Mouse (Mus musculus): ENCODE data around the gene L3hypdh. TPM values are rescaled to one million over a fixed set of nuclear protein-coding genes. Genes with fewer than 3 reads are reported as not detected.
"Not testable (repeated sequence)": the region's sequence is repeated elsewhere in the genome, so short reads cannot be mapped to it uniquely, and the experiment has no call there.

The L3hypdh gene
- polyA plus RNA-seq, 1 experiment from 2014 or later = 9.9 TPM

GRCm38 (mm10) chr12:72050821-72051220, 34.4 kb downstream of the L3hypdh start:
- Histone ChIP-seq H3K9me3 (peaks cover 4% of the 10 kb centered on the region; the same call in 1 of the 2 replicates), H3K27ac (no peak overlapping the region), H3K4me3 (no peak overlapping the region), H3K27me3 (replicated peaks) (no peaks in the 10 kb centered on the region), H3K9ac (no peak overlapping the region), H3K36me3 (no peaks in the 10 kb centered on the region), H3K4me1 (no peaks in the 10 kb centered on the region), H3K4me2 (replicated peaks) (no peak overlapping the region)
- no peak for ATAC-seq (ENCODE audit: low FRiP score, low read depth)
- WGBS = 86% methylated on average over 4 of the region's 4 CpGs

DNA sequence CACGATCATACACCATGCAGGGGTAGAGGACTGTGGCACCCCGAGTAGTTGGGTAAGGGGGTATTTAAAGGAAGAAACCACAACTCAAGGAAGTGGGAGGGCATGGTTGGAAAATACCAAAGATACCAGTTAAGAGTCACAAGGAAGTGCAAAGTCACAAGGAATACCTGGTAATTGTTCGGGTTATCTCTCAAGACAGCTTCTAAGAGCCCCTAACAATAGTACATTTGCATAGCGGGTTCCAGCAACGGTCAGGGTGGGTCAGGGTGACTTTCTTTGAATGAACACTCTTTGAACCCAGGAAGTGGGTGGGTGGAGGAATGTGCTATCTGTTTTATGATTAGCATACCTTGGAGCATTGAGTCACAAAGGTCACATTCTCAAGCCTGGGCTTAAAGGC, 35.1 kb downstream of the L3hypdh start:
- 89% methylated on average over 5 of the region's 5 CpGs for WGBS
- not testable (repeated sequence) for H3K4me3 ChIP-seq; H3K36me3 ChIP-seq; H3K4me2 ChIP-seq (replicated peaks); H3K4me1 ChIP-seq; H3K27ac ChIP-seq; ATAC-seq (ENCODE audit: low FRiP score, low read depth); H3K27me3 ChIP-seq (replicated peaks); H3K9me3 ChIP-seq; H3K9ac ChIP-seq

DNA sequence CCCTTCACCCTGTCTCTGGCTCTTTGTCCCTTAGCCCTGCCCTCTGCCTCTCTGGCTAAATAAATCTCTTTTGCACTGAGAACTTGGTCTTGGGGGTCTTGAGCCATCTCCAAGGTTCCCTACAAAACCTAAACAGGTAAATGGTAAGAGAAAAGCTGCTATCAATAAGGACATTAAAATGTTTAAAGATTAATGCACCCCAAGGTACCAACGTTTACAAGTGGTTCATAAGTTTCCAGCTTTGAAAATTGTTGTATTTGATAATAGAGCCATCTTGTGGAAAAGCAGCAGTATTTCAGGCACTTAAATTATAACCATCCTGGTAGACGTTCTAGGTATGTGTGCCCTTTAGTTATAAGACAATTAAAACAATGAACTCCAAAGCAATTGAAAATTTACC, 37.7 kb downstream of the L3hypdh start:
- H3K27ac ChIP-seq = no peak overlapping the region
- no peak for ATAC-seq (ENCODE audit: low FRiP score, low read depth)
- no peak overlapping the region for H3K4me2 ChIP-seq (replicated peaks)
- no peaks in the 10 kb centered on the region for H3K4me1 ChIP-seq
- no peak overlapping the region for H3K9ac ChIP-seq
- 16% methylated on average over 2 of the region's 2 CpGs for WGBS
- H3K4me3 ChIP-seq = no peak overlapping the region
- no peaks in the 10 kb centered on the region for H3K36me3 ChIP-seq
- no peaks in the 10 kb centered on the region for H3K27me3 ChIP-seq (replicated peaks)
- peaks cover 4% of the 10 kb centered on the region; the same call in 1 of the 2 replicates for H3K9me3 ChIP-seq

GRCm38 (mm10) chr12:72041238-72041637, 44.0 kb downstream of the L3hypdh start:
- Histone ChIP-seq H3K4me3 (no peak overlapping the region), H3K27me3 (replicated peaks) (no peaks in the 10 kb centered on the region), H3K4me1 (no peaks in the 10 kb centered on the region), H3K9ac (no peak overlapping the region), H3K27ac (no peak overlapping the region), H3K4me2 (replicated peaks) (no peak overlapping the region), H3K9me3 (no peaks in the 10 kb centered on the region), H3K36me3 (no peaks in the 10 kb centered on the region)
- ATAC-seq (ENCODE audit: low FRiP score, low read depth) = no peak
- 89% methylated on average over 3 of the region's 3 CpGs for WGBS

GRCm38 (mm10) chr12:72039501-72039900, 45.7 kb downstream of the L3hypdh start:
- no peak overlapping the region for H3K4me2 ChIP-seq (replicated peaks)
- no peak overlapping the region for H3K9ac ChIP-seq
- H3K36me3 ChIP-seq = no peaks in the 10 kb centered on the region
- no peaks in the 10 kb centered on the region for H3K27me3 ChIP-seq (replicated peaks)
- H3K27ac ChIP-seq = no peak overlapping the region
- no peak for ATAC-seq (ENCODE audit: low FRiP score, low read depth)
- no peaks in the 10 kb centered on the region for H3K4me1 ChIP-seq
- no peaks in the 10 kb centered on the region for H3K9me3 ChIP-seq
- H3K4me3 ChIP-seq = no peak overlapping the region
- 86% methylated on average over 8 of the region's 8 CpGs for WGBS

DNA sequence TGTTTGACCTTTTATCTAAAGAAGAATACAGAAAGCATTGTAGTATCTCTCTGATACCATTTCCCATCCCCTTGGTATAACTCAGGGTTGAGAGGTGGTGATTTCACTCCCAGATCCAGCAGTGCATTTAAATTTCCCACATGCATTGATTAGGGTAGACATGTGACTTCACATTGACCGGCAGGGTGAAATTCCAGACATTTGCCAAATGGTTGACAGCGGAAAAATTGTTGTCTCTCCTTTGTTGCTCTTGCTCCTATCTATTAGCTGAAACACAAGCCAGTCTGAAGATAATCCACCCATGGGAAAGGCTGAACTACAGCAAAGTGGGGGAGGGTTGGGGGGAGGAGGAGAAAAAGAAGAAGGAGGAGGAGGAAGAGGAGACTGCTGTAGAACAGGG, 46.4 kb downstream of the L3hypdh start:
- 76% methylated on average over 2 of the region's 2 CpGs for WGBS
- no peaks in the 10 kb centered on the region for H3K27me3 ChIP-seq (replicated peaks)
- no peak overlapping the region for H3K27ac ChIP-seq
- H3K4me1 ChIP-seq = no peaks in the 10 kb centered on the region
- ATAC-seq (ENCODE audit: low FRiP score, low read depth) = no peak
- H3K4me3 ChIP-seq = no peak overlapping the region
- H3K9me3 ChIP-seq = no peaks in the 10 kb centered on the region
- no peaks in the 10 kb centered on the region for H3K36me3 ChIP-seq
- no peak overlapping the region for H3K4me2 ChIP-seq (replicated peaks)
- no peak overlapping the region for H3K9ac ChIP-seq

GRCm38 (mm10) chr12:72037049-72037448, 48.2 kb downstream of the L3hypdh start:
- ATAC-seq (ENCODE audit: low FRiP score, low read depth) = no peak
- Histone ChIP-seq H3K9ac (no peak overlapping the region), H3K4me3 (no peak overlapping the region), H3K27me3 (replicated peaks) (no peaks in the 10 kb centered on the region), H3K27ac (no peak overlapping the region), H3K36me3 (no peaks in the 10 kb centered on the region), H3K4me1 (no peaks in the 10 kb centered on the region), H3K4me2 (replicated peaks) (no peak overlapping the region), H3K9me3 (no peaks in the 10 kb centered on the region)
- 88% methylated on average over 6 of the region's 6 CpGs for WGBS

DNA sequence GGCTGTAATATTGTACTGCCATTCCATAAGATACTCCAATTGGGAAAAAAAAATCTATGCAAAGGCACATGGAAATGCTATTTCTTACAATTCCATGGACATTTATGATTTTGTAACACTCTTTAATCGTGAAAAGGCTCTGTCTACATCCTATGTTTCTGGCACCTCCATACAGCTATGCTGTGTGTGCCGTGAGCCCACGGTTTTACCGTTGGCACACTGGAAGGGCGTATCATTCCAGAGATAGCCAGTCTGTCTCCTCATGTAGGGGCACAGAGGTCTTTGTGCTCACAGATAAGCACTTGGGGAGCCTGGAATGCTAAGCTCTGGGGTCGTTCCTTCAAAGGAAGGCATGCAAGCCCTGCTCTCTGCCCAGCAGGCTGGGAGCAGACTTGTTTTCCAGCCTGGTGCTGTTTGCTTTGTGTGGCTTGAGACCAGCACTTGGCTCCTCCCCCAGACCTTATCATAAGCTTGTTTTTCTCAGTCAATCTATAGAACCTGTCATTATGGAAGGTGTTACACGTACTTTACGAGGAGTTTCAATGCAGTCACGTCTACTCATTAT, 49.1 kb downstream of the L3hypdh start:
- Histone ChIP-seq H3K4me2 (replicated peaks) (no peak overlapping the region), H3K36me3 (no peaks in the 10 kb centered on the region), H3K4me3 (no peak overlapping the region), H3K27me3 (replicated peaks) (no peaks in the 10 kb centered on the region), H3K27ac (no peak overlapping the region), H3K4me1 (no peaks in the 10 kb centered on the region), H3K9me3 (no peaks in the 10 kb centered on the region), H3K9ac (no peak overlapping the region)
- ATAC-seq (ENCODE audit: low FRiP score, low read depth) = no peak
- WGBS = 80% methylated on average over 9 of the region's 9 CpGs

DNA sequence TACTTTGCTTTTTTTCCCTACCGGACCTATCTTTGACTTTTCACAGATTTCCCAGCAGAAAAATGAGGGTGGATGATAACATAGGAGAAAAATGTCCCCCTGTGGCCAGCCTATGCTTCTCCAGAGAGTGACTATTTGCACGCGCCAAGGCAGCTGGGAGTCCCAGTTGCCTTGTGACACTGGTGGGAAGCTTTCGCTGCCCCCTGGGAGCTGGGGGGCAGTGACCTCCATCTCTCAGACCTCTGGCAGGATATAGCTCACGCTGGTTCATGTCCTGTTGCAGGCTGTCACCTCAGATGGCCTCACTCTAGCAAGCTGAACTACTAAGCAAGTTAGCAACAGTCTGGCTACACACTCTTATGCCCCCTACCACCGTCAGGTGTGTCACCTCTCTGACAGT, 53.4 kb downstream of the L3hypdh start:
- Histone ChIP-seq H3K9ac (no peak overlapping the region), H3K4me3 (no peak overlapping the region), H3K27me3 (replicated peaks) (no peaks in the 10 kb centered on the region), H3K27ac (no peak overlapping the region), H3K4me2 (replicated peaks) (no peak overlapping the region), H3K9me3 (no peaks in the 10 kb centered on the region), H3K36me3 (no peaks in the 10 kb centered on the region), H3K4me1 (no peaks in the 10 kb centered on the region)
- no peak for ATAC-seq (ENCODE audit: low FRiP score, low read depth)
- 85% methylated on average over 6 of the region's 6 CpGs for WGBS

- no peak for ATAC-seq (ENCODE audit: low FRiP score, low read depth)
- WGBS = 90% methylated on average over 5 of the region's 5 CpGs
- H3K27ac ChIP-seq = no peak overlapping the region
- no peaks in the 10 kb centered on the region for H3K9me3 ChIP-seq
- no peak overlapping the region for H3K4me3 ChIP-seq
- H3K9ac ChIP-seq = no peak overlapping the region
- no peaks in the 10 kb centered on the region for H3K36me3 ChIP-seq
- H3K4me2 ChIP-seq (replicated peaks) = no peak overlapping the region
- H3K4me1 ChIP-seq = no peaks in the 10 kb centered on the region
- H3K27me3 ChIP-seq (replicated peaks) = no peaks in the 10 kb centered on the region
Measured at GRCm38 (mm10) chr12:72031171-72031570, 54.1 kb downstream of the L3hypdh start.

GRCm38 (mm10) chr12:72025275-72025795, 59.9 kb downstream of the L3hypdh start:
- Histone ChIP-seq H3K4me1 (no peaks in the 10 kb centered on the region; the same call in 1 of the 2 replicates), H3K27me3 (replicated peaks) (no peaks in the 10 kb centered on the region), H3K9ac (no peak overlapping the region), H3K36me3 (no peaks in the 10 kb centered on the region), H3K4me2 (replicated peaks) (no peak overlapping the region), H3K27ac (no peak overlapping the region), H3K9me3 (no peaks in the 10 kb centered on the region), H3K4me3 (no peak overlapping the region)
- WGBS = 46% methylated on average over 6 of the region's 6 CpGs
- ATAC-seq (ENCODE audit: low FRiP score, low read depth) = no peak

DNA sequence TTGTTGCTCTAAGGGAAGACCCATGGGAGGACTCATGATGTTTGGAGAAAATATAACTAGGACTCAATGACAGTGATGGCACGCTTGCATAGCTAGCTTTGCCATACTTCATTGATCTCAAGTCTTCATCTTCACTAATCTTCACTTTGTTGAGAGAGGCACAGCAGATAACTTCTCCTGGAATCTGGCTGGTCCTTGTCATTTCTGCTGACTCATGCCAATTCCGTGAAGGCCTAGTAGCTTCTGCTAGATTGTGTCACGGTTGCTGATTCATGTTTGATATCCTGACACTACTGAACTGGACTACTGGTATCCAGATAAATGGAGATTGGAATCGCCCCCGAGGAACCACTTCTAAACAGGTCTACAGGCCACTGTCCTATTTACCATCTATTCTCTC, 61.7 kb downstream of the L3hypdh start:
- no peaks in the 10 kb centered on the region for H3K36me3 ChIP-seq
- no peaks in the 10 kb centered on the region for H3K9me3 ChIP-seq
- no peak for ATAC-seq (ENCODE audit: low FRiP score, low read depth)
- no peaks in the 10 kb centered on the region; the same call in 1 of the 2 replicates for H3K4me1 ChIP-seq
- WGBS = 92% methylated on average over 5 of the region's 5 CpGs
- no peak overlapping the region for H3K9ac ChIP-seq
- no peak overlapping the region for H3K4me2 ChIP-seq (replicated peaks)
- H3K27me3 ChIP-seq (replicated peaks) = no peaks in the 10 kb centered on the region
- H3K4me3 ChIP-seq = no peak overlapping the region
- no peak overlapping the region for H3K27ac ChIP-seq
